Mouse (Mus musculus) liver, embryonic 15.5 days (tissue): ENCODE data around the gene Gm45194. TPM values are rescaled to one million over a fixed set of nuclear protein-coding genes. Genes with fewer than 3 reads are reported as not detected.

ENCODE experiments used
- ATAC-seq: fragments of 200-750 bp; cut with Nextera tagmentation; 2 replicates; pipeline ENCODE4 v1.8.0; 2017; ENCODE audit warnings: moderate number of reproducible peaks, mild to moderate bottlenecking, moderate library complexity; ENCODE audit not compliant: insufficient read depth
- H3K27ac ChIP-seq: fragments of 300-500 bp; sonication (generic); replicated peaks from 2 replicates; pipeline ENCODE4 v1.5.1; 2015; ENCODE audit warnings: mild to moderate bottlenecking, inconsistent platforms
- H3K27me3 ChIP-seq: fragments of 300-500 bp; sonication (generic); 2 replicates; pipeline ENCODE4 v1.6.1; 2015; ENCODE audit warnings: mild to moderate bottlenecking, inconsistent platforms
- H3K36me3 ChIP-seq: fragments of 300-500 bp; sonication (generic); replicated peaks from 2 replicates; pipeline ENCODE4 v1.6.1; 2015; ENCODE audit warnings: moderate library complexity, mild to moderate bottlenecking, inconsistent platforms
- H3K4me1 ChIP-seq: fragments of 300-500 bp; sonication (generic); replicated peaks from 2 replicates; pipeline ENCODE4 v1.6.1; 2015; ENCODE audit warnings: inconsistent platforms
- H3K4me2 ChIP-seq: fragments of 300-500 bp; sonication (generic); 2 replicates; pipeline ENCODE4 v1.6.1; 2015; ENCODE audit warnings: moderate library complexity, mild to moderate bottlenecking, inconsistent platforms
- H3K4me3 ChIP-seq: fragments of 300-500 bp; sonication (generic); replicated peaks from 2 replicates; pipeline ENCODE4 v1.5.1; 2015; ENCODE audit warnings: mild to moderate bottlenecking, inconsistent platforms
- H3K9ac ChIP-seq: fragments of 300-500 bp; sonication (generic); 2 replicates; pipeline ENCODE4 v1.6.1; 2015; ENCODE audit warnings: moderate library complexity, mild to moderate bottlenecking, inconsistent platforms
- H3K9me3 ChIP-seq: fragments of 300-500 bp; sonication (generic); replicated peaks from 2 replicates; pipeline ENCODE4 v1.6.1; 2016; ENCODE audit warnings: inconsistent platforms
- WGBS: fragments of 180-500 bp; shearing (Covaris S2); methylation state at CpG from one replicate; pipeline ENCODE4 v1.1.7; 2015; ENCODE audit warnings: mixed read lengths; ENCODE audit not compliant: insufficient replicate concordance; 5-methylcytosine and 5-hydroxymethylcytosine counted together
- polyA plus RNA-seq: library from polyadenylated mRNA; unstranded; fragments of >200 nt; fragmentation: Nextera tagmentation; extraction: Ambion mirVana; gene quantifications from 2 replicates; pipeline ENCODE4 v1.2.1, GENCODE M21; 2015

The Gm45194 gene
- 0.23 and 0.32 TPM in 2 replicates for polyA plus RNA-seq

- Histone ChIP-seq H3K36me3 (no peaks in the 10 kb centered on the region), H3K9me3 (no peaks in the 10 kb centered on the region), H3K9ac (no peak within 1 kb of the TSS), H3K27me3 (peaks cover 19% of the 10 kb centered on the region), H3K4me1 (no peaks in the 10 kb centered on the region), H3K4me2 (no peak within 1 kb of the TSS), H3K27ac (no peak within 1 kb of the TSS), H3K4me3 (no peak within 1 kb of the TSS)
- 25% methylated on average over 2 of the region's 2 CpGs for WGBS
- no peak for ATAC-seq
Measured at GRCm38 (mm10) chrX:111891089-111891488, at the start of gene Gm45194. TSS of gene Gm45194 (plus strand) at chrX:111891389.

GRCm38 (mm10) chrX:111855878-111856277 is 35.3 kb upstream of the Gm45194 start:
- WGBS, result 54% methylated on average over 3 of the region's 3 CpGs

GRCm38 (mm10) chrX:111881251-111881650 is 9.9 kb upstream of the Gm45194 start:
- Histone ChIP-seq H3K36me3 (no peaks in the 10 kb centered on the region), H3K4me2 (no peak overlapping the region), H3K27ac (no peak overlapping the region), H3K27me3 (no peaks in the 10 kb centered on the region), H3K4me1 (no peaks in the 10 kb centered on the region), H3K4me3 (no peak overlapping the region), H3K9ac (no peak overlapping the region), H3K9me3 (no peaks in the 10 kb centered on the region)
- no peak for ATAC-seq
- 66% methylated on average over 5 of the region's 5 CpGs for WGBS

More at GRCm38 (mm10) chrX:111855878-111856277, 35.3 kb upstream of the Gm45194 start:
- Histone ChIP-seq H3K9ac (no peak overlapping the region), H3K36me3 (no peaks in the 10 kb centered on the region), H3K27me3 (no peaks in the 10 kb centered on the region), H3K9me3 (no peaks in the 10 kb centered on the region), H3K27ac (no peak overlapping the region), H3K4me1 (no peaks in the 10 kb centered on the region), H3K4me2 (no peak overlapping the region), H3K4me3 (no peak overlapping the region)
- ATAC-seq, result no peak

- ATAC-seq, result no peak
- Histone ChIP-seq H3K9ac (no peak overlapping the region), H3K4me3 (peak overlapping the region; percentile 21), H3K27ac (no peak overlapping the region), H3K27me3 (peaks cover 19% of the 10 kb centered on the region), H3K4me2 (peak overlapping the region; percentile 44), H3K4me1 (no peaks in the 10 kb centered on the region), H3K9me3 (no peaks in the 10 kb centered on the region), H3K36me3 (no peaks in the 10 kb centered on the region)
- WGBS, result 32% methylated on average over 64 of the region's 71 CpGs
Measured at GRCm38 (mm10) chrX:111894321-111895050, 3.3 kb downstream of the Gm45194 start.

- Histone ChIP-seq H3K4me2 (peak overlapping the region; percentile 44), H3K4me3 (peak overlapping the region; percentile 21), H3K27me3 (peaks cover 19% of the 10 kb centered on the region), H3K27ac (no peak overlapping the region), H3K36me3 (no peaks in the 10 kb centered on the region), H3K9me3 (no peaks in the 10 kb centered on the region), H3K9ac (no peak overlapping the region), H3K4me1 (no peaks in the 10 kb centered on the region)
- WGBS, result 30% methylated on average over 57 of the region's 70 CpGs
- peak; percentile 28; the same call in 1 of the 2 replicates for ATAC-seq
Measured at GRCm38 (mm10) chrX:111895084-111895779, 4.0 kb downstream of the Gm45194 start.

GRCm38 (mm10) chrX:111917422-111917821 is 26.2 kb downstream of the Gm45194 start:
- Histone ChIP-seq H3K36me3 (no peaks in the 10 kb centered on the region), H3K27me3 (no peaks in the 10 kb centered on the region), H3K4me1 (no peaks in the 10 kb centered on the region), H3K4me2 (no peak overlapping the region), H3K4me3 (no peak overlapping the region), H3K9me3 (no peaks in the 10 kb centered on the region), H3K9ac (no peak overlapping the region), H3K27ac (no peak overlapping the region)
- ATAC-seq, result no peak

- no peak overlapping the region for H3K27ac ChIP-seq
- H3K4me3 ChIP-seq, result no peak overlapping the region
- no peaks in the 10 kb centered on the region for H3K27me3 ChIP-seq
- H3K4me2 ChIP-seq, result no peak overlapping the region
- no peaks in the 10 kb centered on the region for H3K36me3 ChIP-seq
- no peaks in the 10 kb centered on the region for H3K4me1 ChIP-seq
- H3K9me3 ChIP-seq, result no peaks in the 10 kb centered on the region
- no peak overlapping the region for H3K9ac ChIP-seq
- ATAC-seq, result no peak
- 26% methylated on average over 4 of the region's 4 CpGs for WGBS
Measured at GRCm38 (mm10) chrX:111960909-111961308, 69.7 kb downstream of the Gm45194 start.

- Histone ChIP-seq H3K4me1 (no peaks in the 10 kb centered on the region), H3K9me3 (no peaks in the 10 kb centered on the region), H3K27me3 (no peaks in the 10 kb centered on the region), H3K27ac (no peak overlapping the region), H3K4me3 (no peak overlapping the region), H3K9ac (no peak overlapping the region), H3K36me3 (no peaks in the 10 kb centered on the region), H3K4me2 (no peak overlapping the region)
- no peak for ATAC-seq
- 25% methylated on average over 1 of the region's 1 CpGs for WGBS
Measured at GRCm38 (mm10) chrX:111999661-112000060, 108.5 kb downstream of the Gm45194 start.

- H3K27ac ChIP-seq, result no peak within 1 kb of the TSS
Measured at GRCm38 (mm10) chrX:112010707-112011106, 119.5 kb downstream of the Gm45194 start, which contains the start of gene Tex16. TSS of gene Tex16 (plus strand) at chrX:112011007.

GRCm38 (mm10) chrX:112238749-112239148 is 347.6 kb downstream of the Gm45194 start, which contains the start of gene 4933403O08Rik:
TSS of gene 4933403O08Rik (plus strand) at chrX:112239049.
- no peak within 1 kb of the TSS for H3K9ac ChIP-seq
- H3K4me2 ChIP-seq, result no peak within 1 kb of the TSS
- H3K4me3 ChIP-seq, result no peak within 1 kb of the TSS
- no peak for ATAC-seq
- H3K27ac ChIP-seq, result no peak within 1 kb of the TSS
- H3K9me3 ChIP-seq, result no peaks in the 10 kb centered on the region
- 67% methylated on average over 3 of the region's 3 CpGs for WGBS
- H3K36me3 ChIP-seq, result no peaks in the 10 kb centered on the region
- no peaks in the 10 kb centered on the region for H3K4me1 ChIP-seq
- H3K27me3 ChIP-seq, result no peaks in the 10 kb centered on the region

More at GRCm38 (mm10) chrX:112010707-112011106, 119.5 kb downstream of the Gm45194 start, which contains the start of gene Tex16:
- ATAC-seq, result no peak
- H3K9me3 ChIP-seq, result no peaks in the 10 kb centered on the region
- H3K9ac ChIP-seq, result no peak within 1 kb of the TSS
- no peaks in the 10 kb centered on the region for H3K27me3 ChIP-seq
- no peaks in the 10 kb centered on the region for H3K36me3 ChIP-seq
- H3K4me2 ChIP-seq, result no peak within 1 kb of the TSS
- H3K4me1 ChIP-seq, result no peaks in the 10 kb centered on the region
- H3K4me3 ChIP-seq, result no peak within 1 kb of the TSS

GRCm38 (mm10) chrX:112242916-112243315 is 351.7 kb downstream of the Gm45194 start:
- WGBS, result 57% methylated on average over 1 of the region's 1 CpGs
- no peak for ATAC-seq
- Histone ChIP-seq H3K9ac (no peak overlapping the region), H3K27me3 (no peaks in the 10 kb centered on the region), H3K27ac (no peak overlapping the region), H3K9me3 (no peaks in the 10 kb centered on the region), H3K4me2 (no peak overlapping the region), H3K4me1 (no peaks in the 10 kb centered on the region), H3K36me3 (no peaks in the 10 kb centered on the region), H3K4me3 (no peak overlapping the region)
